13 mouse cellular contexts compared by ENCODE assay signal in genomic region chr3:116105713-116106112, GRCm38 (mm10). TPM values are rescaled to one million over a fixed set of nuclear protein-coding genes. Genes with fewer than 3 reads are reported as not detected.
A peak's percentile ranks its signal among the peaks of the same experiment; 100 is the strongest.
DNase-seq lines count a peak whose midpoint lies in the region; ATAC-seq and TF ChIP-seq lines count a peak whose summit lies in the region.
"Had no signal": no experiment of that assay in that cellular context is flagged by ENCODE, and none has a peak within 500 bp of the region (broad histone marks: within the 10 kb centered on the region; RNA-seq: fewer than 3 reads in every experiment).

No protein-coding gene starts in this region.

- H3K9ac ChIP-seq in forebrain, postnatal 0 days, result no peak overlapping the region
- H3K9ac ChIP-seq in midbrain, embryonic 14.5 days (replicated peaks; ENCODE audit: low read length), result no peak overlapping the region
- H3K9ac ChIP-seq: liver, embryonic 14.5 days had no signal

- 0 out of 2 replicates have a peak, but pooled peaks cover 8% of the 10 kb centered on the region for H3K4me1 ChIP-seq in heart, embryonic 10.5 days
- peaks cover 9% of the 10 kb centered on the region for H3K4me1 ChIP-seq in embryonic facial prominence, embryonic 10.5 days
- no peaks in the 10 kb centered on the region for H3K4me1 ChIP-seq in forebrain, postnatal 0 days (ENCODE audit: insufficient read depth)
- H3K4me1 ChIP-seq in midbrain, embryonic 14.5 days (ENCODE audit: control insufficient read depth, insufficient read depth, low read length), result no peaks in the 10 kb centered on the region

- no peaks in the 10 kb centered on the region for H3K9me3 ChIP-seq in heart, embryonic 10.5 days
- H3K9me3 ChIP-seq in embryonic facial prominence, embryonic 10.5 days, result no peaks in the 10 kb centered on the region
- H3K9me3 ChIP-seq in forebrain, postnatal 0 days (ENCODE audit: low read length), result no peaks in the 10 kb centered on the region
- H3K9me3 ChIP-seq in midbrain, embryonic 14.5 days (ENCODE audit: control insufficient read depth, low read length), result no peaks in the 10 kb centered on the region
- H3K9me3 ChIP-seq: G1E had no signal

- peaks cover 10% of the 10 kb centered on the region for H3K36me3 ChIP-seq in heart, embryonic 10.5 days
- peaks cover 4% of the 10 kb centered on the region; the same call in 1 of the 2 replicates for H3K36me3 ChIP-seq in embryonic facial prominence, embryonic 10.5 days (replicated peaks)
- no peaks in the 10 kb centered on the region for H3K36me3 ChIP-seq in forebrain, postnatal 0 days (ENCODE audit: insufficient read depth)
- H3K36me3 ChIP-seq in midbrain, embryonic 14.5 days (ENCODE audit: control insufficient read depth, insufficient read depth, low read length), result no peaks in the 10 kb centered on the region
- H3K36me3 ChIP-seq: G1E had no signal

- H3K4me3 ChIP-seq in heart, embryonic 10.5 days, result peak overlapping the region; percentile 48; the same call in 1 of the 2 replicates
- peak overlapping the region; percentile 50; the same call in 1 of the 2 replicates for H3K4me3 ChIP-seq in embryonic facial prominence, embryonic 10.5 days
- no peak overlapping the region for H3K4me3 ChIP-seq in forebrain, postnatal 0 days (ENCODE audit: low read depth, low read length)
- no peak overlapping the region for H3K4me3 ChIP-seq in midbrain, embryonic 14.5 days (replicated peaks; ENCODE audit: low read depth, low read length)
- H3K4me3 ChIP-seq in left cerebral cortex, adult 2 months, result no peak overlapping the region
- no peak overlapping the region for H3K4me3 ChIP-seq in layer of hippocampus, adult 2 months

- WGBS in heart, embryonic 10.5 days, result 87% methylated on average over 5 of the region's 5 CpGs
- 62% methylated on average over 5 of the region's 5 CpGs for WGBS in embryonic facial prominence, embryonic 10.5 days
- whole genome bisulfite sequencing in forebrain, postnatal 0 days, result 84% methylated on average over 5 of the region's 5 CpGs
- 92% methylated on average over 5 of the region's 5 CpGs for WGBS in midbrain, embryonic 14.5 days

- peak overlapping the region; percentile 45; the same call in 1 of the 2 replicates for H3K4me2 ChIP-seq in forebrain, postnatal 0 days (ENCODE audit: low read depth)
- peak overlapping the region; percentile 62 for H3K4me2 ChIP-seq in midbrain, embryonic 14.5 days (ENCODE audit: low read length)

- intact Hi-C loops in left cerebral cortex, postnatal 14 days (cut with DNase I), result no loop called here
- intact Hi-C loops in left cerebral cortex, adult 2 months (cut with DNase I), result no loop called here

- H3K27me3 ChIP-seq in heart, embryonic 10.5 days (ENCODE audit: insufficient read depth, poor library complexity, severe bottlenecking), result no peaks in the 10 kb centered on the region
- H3K27me3 ChIP-seq in embryonic facial prominence, embryonic 10.5 days (replicated peaks; ENCODE audit: low read depth, poor library complexity, severe bottlenecking), result no peaks in the 10 kb centered on the region
- no peaks in the 10 kb centered on the region for H3K27me3 ChIP-seq in forebrain, postnatal 0 days (ENCODE audit: insufficient read depth, low read length)
- H3K27me3 ChIP-seq in midbrain, embryonic 14.5 days (ENCODE audit: control insufficient read depth, insufficient read depth, low read length), result no peaks in the 10 kb centered on the region

- no peak for ATAC-seq in forebrain, postnatal 0 days
- no peak for ATAC-seq in midbrain, embryonic 14.5 days (ENCODE audit: low FRiP score, low TSS enrichment)

- H3K27ac ChIP-seq in heart, embryonic 10.5 days, result peak overlapping the region; percentile 49; the same call in 1 of the 2 replicates
- H3K27ac ChIP-seq in embryonic facial prominence, embryonic 10.5 days (replicated peaks), result no peak overlapping the region
- no peak overlapping the region for H3K27ac ChIP-seq in forebrain, postnatal 0 days (ENCODE audit: low read depth, low read length)
- no peak overlapping the region for H3K27ac ChIP-seq in midbrain, embryonic 14.5 days (replicated peaks; ENCODE audit: low read depth, low read length)
- H3K27ac ChIP-seq in left cerebral cortex, adult 2 months, result no peak overlapping the region
- H3K27ac ChIP-seq in layer of hippocampus, adult 2 months, result no peak overlapping the region
- H3K27ac ChIP-seq: liver, embryonic 14.5 days had no signal

- DNase-seq in heart, embryonic 10.5 days (ENCODE audit: low spot score), result no peak
- DNase-seq in heart, adult 18-20 months, result no peak
- DNase-seq in embryonic facial prominence, embryonic 10.5 days (ENCODE audit: low spot score), result no peak
- no peak for DNase-seq in forebrain, postnatal 0 days
- no peak for DNase-seq in midbrain, embryonic 14.5 days
- DNase-seq in left cerebral cortex, postnatal 14 days (ENCODE audit: low spot score in 2 of 2), result no peak
- DNase-seq in left cerebral cortex, adult 2 months (ENCODE audit: extremely low spot score in 1 of 2, low spot score in 2 of 2), result no peak
- DNase-seq in layer of hippocampus, adult 2 months (ENCODE audit: low spot score in 2 of 2), result no peak
- DNase-seq: cerebellum, adult 18-20 months; embryo, embryonic 11 days; retina, postnatal 1 day had no signal

- no peak for TF ChIP-seq CTCF in forebrain, postnatal 0 days (IDR thresholded peaks at IDR 0.05; ENCODE audit: low read depth)
- TF ChIP-seq CTCF in left cerebral cortex, adult 2 months (IDR thresholded peaks at IDR 0.05), result no peak
- TF ChIP-seq CTCF in layer of hippocampus, adult 2 months (conservative IDR thresholded peaks at IDR 0.05), result no peak

RNA-seq across cellular contexts. Expression of gene Vcam1, which starts 23.8 kb away (rescaled TPM):
- polyA plus RNA-seq in heart, embryonic 10.5 days (2016; fragmentation: Nextera tagmentation; extraction: Ambion mirVana), result 61.3 and 66.1 TPM in 2 replicates
- total RNA-seq in heart, adult 18-20 months (2021), result 10 to 100 TPM; 16.7 to 23.8 TPM
- 28.5 and 35.9 TPM in 2 replicates for polyA plus RNA-seq in embryonic facial prominence, embryonic 10.5 days (2016; fragmentation: Nextera tagmentation; extraction: Ambion mirVana)
- total RNA-seq in forebrain, postnatal 0 days (2014; rRNA removed), result 30.2 and 36.9 TPM in 2 replicates
- 28.2 and 32.1 TPM in 2 replicates for polyA plus RNA-seq in forebrain, postnatal 0 days (2015; fragmentation: Nextera tagmentation; extraction: Ambion mirVana)
- 30.1 and 43.6 TPM in 2 replicates for polyA plus RNA-seq in midbrain, embryonic 14.5 days (2014; fragmentation: Nextera tagmentation; extraction: Ambion mirVana)
- total RNA-seq in left cerebral cortex, postnatal 14 days (2021), result 10 to 100 TPM; 34.6 to 35.2 TPM
- total RNA-seq in left cerebral cortex, adult 2 months (2021), result 10 to 100 TPM; 16.8 to 19.1 TPM
- 10 to 100 TPM; 18.5 to 23.1 TPM for total RNA-seq in layer of hippocampus, adult 2 months (2021)
- polyA plus RNA-seq: G1E had no signal

Comparison
In these comparisons a context has a peak if more than half of its experiments do, and no peak if none do; other contexts are left out.
1. H3K4me3 ChIP-seq: peak in heart, embryonic 10.5 days (single experiment) and embryonic facial prominence, embryonic 10.5 days (single experiment); none in forebrain, postnatal 0 days (single experiment), midbrain, embryonic 14.5 days (single experiment), left cerebral cortex, adult 2 months (single experiment) and layer of hippocampus, adult 2 months (single experiment).